Mouse (Mus musculus): Measurements from ENCODE around the gene Nprl3. TPM values are rescaled to one million over a fixed set of nuclear protein-coding genes. Genes with fewer than 3 reads are reported as not detected.

Gene Nprl3
- polyA plus RNA-seq, 1 experiment from 2014 or later: 43.9 TPM

- Histone ChIP-seq H3K36me3 (ENCODE audit: control insufficient read depth, insufficient read depth, low read length) (peaks cover under 1% of the 10 kb centered on the region; the same call in 1 of the 2 replicates), H3K27me3 (replicated peaks; ENCODE audit: control insufficient read depth, insufficient read depth, low read length) (no peaks in the 10 kb centered on the region; the same call in 1 of the 2 replicates), H3K4me3 (ENCODE audit: low read length) (no peak overlapping the region), H3K27ac (ENCODE audit: low read depth, low read length) (peak overlapping the region; percentile 83), H3K4me2 (ENCODE audit: low read length) (no peak overlapping the region), H3K9ac (ENCODE audit: low read depth, low read length) (no peak overlapping the region), H3K4me1 (ENCODE audit: control insufficient read depth, insufficient read depth, low read depth, low read length) (peaks cover 44% of the 10 kb centered on the region), H3K9me3 (ENCODE audit: control insufficient read depth, low read length) (no peaks in the 10 kb centered on the region)
- ATAC-seq: no peak
- 60% methylated on average over 7 of the region's 7 CpGs for WGBS
Measured at GRCm38 (mm10) chr11:32225222-32226104, 42.0 kb downstream of the Nprl3 start.

- H3K4me3 ChIP-seq (ENCODE audit: low read length): no peak overlapping the region
- no peaks in the 10 kb centered on the region; the same call in 1 of the 2 replicates for H3K27me3 ChIP-seq (replicated peaks; ENCODE audit: control insufficient read depth, insufficient read depth, low read length)
- H3K9ac ChIP-seq (ENCODE audit: low read depth, low read length): no peak overlapping the region
- peak overlapping the region; percentile 70 for H3K27ac ChIP-seq (ENCODE audit: low read depth, low read length)
- H3K9me3 ChIP-seq (ENCODE audit: control insufficient read depth, low read length): no peaks in the 10 kb centered on the region
- ATAC-seq: peak; percentile 22; the same call in 1 of the 2 replicates
- peaks cover 46% of the 10 kb centered on the region for H3K4me1 ChIP-seq (ENCODE audit: control insufficient read depth, insufficient read depth, low read depth, low read length)
- 16% methylated on average over 4 of the region's 4 CpGs for WGBS
- H3K4me2 ChIP-seq (ENCODE audit: low read length): no peak overlapping the region
- H3K36me3 ChIP-seq (ENCODE audit: control insufficient read depth, insufficient read depth, low read length): no peaks in the 10 kb centered on the region
Measured at GRCm38 (mm10) chr11:32224468-32225139, 42.9 kb downstream of the Nprl3 start.

DNA sequence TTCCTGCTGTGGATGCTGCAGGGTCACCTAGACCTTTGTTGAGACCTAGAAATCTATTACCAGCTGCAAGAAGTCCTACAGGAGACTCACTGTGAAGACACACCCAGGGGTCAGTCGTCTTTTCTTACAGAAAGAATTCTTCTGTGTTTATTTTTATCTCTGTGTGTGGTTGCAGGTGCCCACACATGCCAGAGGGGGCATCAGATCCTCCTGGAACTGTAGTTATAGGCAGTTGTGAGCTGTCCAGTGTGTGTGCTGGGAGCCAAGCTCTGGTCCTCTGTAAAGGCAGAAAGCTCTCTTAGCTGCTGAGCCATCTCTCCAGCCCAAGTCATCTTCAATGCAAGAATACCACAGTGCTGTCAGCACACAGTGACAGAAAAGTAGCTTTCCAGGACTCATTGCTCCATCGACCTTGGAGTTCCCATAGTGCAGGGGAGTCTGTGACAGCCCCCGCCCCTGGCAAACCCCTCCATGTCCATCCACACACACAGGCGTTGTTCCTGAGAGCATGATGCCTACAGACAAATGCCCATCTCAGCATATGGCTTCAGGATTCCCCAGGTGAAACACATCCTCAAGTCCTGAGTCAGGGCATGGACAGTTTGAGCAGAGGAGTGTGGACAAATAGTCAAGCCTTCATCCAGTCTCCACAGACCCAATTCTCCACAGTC lies 44.1 kb downstream of the Nprl3 start:
- H3K4me2 ChIP-seq (ENCODE audit: low read length): no peak overlapping the region; the same call in 1 of the 2 replicates
- no peaks in the 10 kb centered on the region; the same call in 1 of the 2 replicates for H3K27me3 ChIP-seq (replicated peaks; ENCODE audit: control insufficient read depth, insufficient read depth, low read length)
- no peaks in the 10 kb centered on the region for H3K9me3 ChIP-seq (ENCODE audit: control insufficient read depth, low read length)
- H3K4me1 ChIP-seq (ENCODE audit: control insufficient read depth, insufficient read depth, low read depth, low read length): peaks cover 49% of the 10 kb centered on the region
- no peaks in the 10 kb centered on the region for H3K36me3 ChIP-seq (ENCODE audit: control insufficient read depth, insufficient read depth, low read length)
- 75% methylated on average over 4 of the region's 4 CpGs for WGBS
- ATAC-seq: no peak
- no peak overlapping the region for H3K27ac ChIP-seq (ENCODE audit: low read depth, low read length)
- H3K4me3 ChIP-seq (ENCODE audit: low read length): no peak overlapping the region
- H3K9ac ChIP-seq (ENCODE audit: low read depth, low read length): no peak overlapping the region

DNA sequence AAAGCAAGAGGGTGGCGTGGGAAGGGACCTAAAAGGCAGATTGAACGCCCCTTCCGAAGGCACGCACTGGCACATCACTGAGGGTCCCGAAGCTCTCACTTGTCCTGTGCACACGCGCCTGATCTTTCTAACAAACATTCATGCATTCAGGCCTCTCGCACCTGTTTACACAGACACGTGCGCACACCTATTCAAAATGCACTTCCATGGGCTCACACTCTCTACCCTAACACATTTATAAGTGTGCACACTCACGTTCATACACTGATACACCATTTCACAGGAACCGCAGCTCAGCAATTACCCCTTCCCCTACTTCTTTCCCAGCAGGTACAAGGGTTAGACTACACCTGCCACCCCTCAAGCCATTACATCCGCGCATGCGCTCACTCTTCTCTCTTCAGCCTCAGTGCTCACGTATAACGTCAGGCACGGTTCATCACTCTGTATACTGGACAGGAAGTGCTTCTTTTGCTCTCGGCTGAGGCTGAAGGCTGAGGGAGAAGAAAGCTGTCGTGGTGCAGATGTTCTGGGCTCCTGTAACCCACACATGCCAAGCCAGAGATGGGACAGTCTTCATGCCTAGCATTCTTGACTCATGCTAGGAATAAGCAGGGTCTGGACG lies 44.8 kb downstream of the Nprl3 start:
- Histone ChIP-seq H3K4me1 (ENCODE audit: control insufficient read depth, insufficient read depth, low read depth, low read length) (peaks cover 44% of the 10 kb centered on the region), H3K9me3 (ENCODE audit: control insufficient read depth, low read length) (no peaks in the 10 kb centered on the region), H3K9ac (ENCODE audit: low read depth, low read length) (peak overlapping the region; percentile 79), H3K4me3 (ENCODE audit: low read length) (peak overlapping the region; percentile 73), H3K4me2 (ENCODE audit: low read length) (peak overlapping the region; percentile 97), H3K36me3 (ENCODE audit: control insufficient read depth, insufficient read depth, low read length) (no peaks in the 10 kb centered on the region), H3K27ac (ENCODE audit: low read depth, low read length) (peak overlapping the region; percentile 54; the same call in 1 of the 2 replicates), H3K27me3 (replicated peaks; ENCODE audit: control insufficient read depth, insufficient read depth, low read length) (no peaks in the 10 kb centered on the region; the same call in 1 of the 2 replicates)
- ATAC-seq: no peak
- WGBS: 9% methylated on average over 21 of the region's 21 CpGs

GRCm38 (mm10) chr11:32221951-32222409 lies 45.5 kb downstream of the Nprl3 start, which contains the start of gene Rhbdf1:
TSS of gene Rhbdf1 (minus strand) at chr11:32222300.
- under 1% methylated on average over 47 of the region's 72 CpGs for WGBS
- no peaks in the 10 kb centered on the region for H3K36me3 ChIP-seq (ENCODE audit: control insufficient read depth, insufficient read depth, low read length)
- no peaks in the 10 kb centered on the region; the same call in 1 of the 2 replicates for H3K27me3 ChIP-seq (replicated peaks; ENCODE audit: control insufficient read depth, insufficient read depth, low read length)
- peak; percentile 28; the same call in 1 of the 2 replicates for ATAC-seq
- H3K9me3 ChIP-seq (ENCODE audit: control insufficient read depth, low read length): no peaks in the 10 kb centered on the region
- peak within 1 kb of the TSS; percentile 97 for H3K4me2 ChIP-seq (ENCODE audit: low read length)
- peak within 1 kb of the TSS; percentile 54 for H3K27ac ChIP-seq (ENCODE audit: low read depth, low read length)
- peak within 1 kb of the TSS; percentile 79 for H3K9ac ChIP-seq (ENCODE audit: low read depth, low read length)
- H3K4me3 ChIP-seq (ENCODE audit: low read length): peak within 1 kb of the TSS; percentile 73
- H3K4me1 ChIP-seq (ENCODE audit: control insufficient read depth, insufficient read depth, low read depth, low read length): peaks cover 37% of the 10 kb centered on the region

DNA sequence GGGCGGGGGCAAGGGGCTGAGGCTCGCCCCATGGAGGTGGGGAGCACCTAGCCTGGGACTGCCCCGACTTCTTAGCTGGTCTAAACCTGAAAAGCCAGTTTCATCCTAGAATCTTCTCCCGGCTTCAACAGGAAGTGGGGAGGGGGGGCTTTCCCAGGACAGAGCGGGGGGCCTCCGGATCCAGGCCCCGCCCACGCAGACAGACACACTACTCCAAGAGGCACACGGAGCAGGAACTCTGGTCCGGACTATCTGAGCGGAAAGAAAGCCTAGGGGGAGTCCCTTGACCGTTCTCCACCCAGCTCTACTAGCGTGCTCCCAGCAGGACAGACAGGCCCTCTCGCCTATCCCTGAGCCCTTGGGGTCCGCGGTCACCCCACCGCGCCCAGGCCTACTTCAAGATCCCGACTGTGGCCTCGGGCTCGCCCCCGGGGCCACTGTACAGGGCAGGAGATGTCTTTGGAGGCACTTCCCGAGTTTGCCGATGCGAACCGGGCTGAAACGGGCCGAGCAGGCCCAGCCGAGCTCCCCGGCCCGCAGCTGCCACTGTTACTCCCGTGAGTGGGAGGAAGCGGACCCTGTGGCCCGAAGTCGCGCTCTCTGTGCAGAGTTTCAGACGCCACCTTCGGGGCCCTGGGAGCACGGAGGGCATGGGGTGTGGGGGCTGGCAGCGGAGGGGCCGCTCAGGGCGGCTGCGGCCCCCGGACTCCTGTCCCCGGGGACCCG lies 46.1 kb downstream of the Nprl3 start:
- peak; percentile 14; the same call in 1 of the 2 replicates for ATAC-seq
- peaks cover 33% of the 10 kb centered on the region for H3K4me1 ChIP-seq (ENCODE audit: control insufficient read depth, insufficient read depth, low read depth, low read length)
- WGBS: under 1% methylated on average over 42 of the region's 46 CpGs

DNA sequence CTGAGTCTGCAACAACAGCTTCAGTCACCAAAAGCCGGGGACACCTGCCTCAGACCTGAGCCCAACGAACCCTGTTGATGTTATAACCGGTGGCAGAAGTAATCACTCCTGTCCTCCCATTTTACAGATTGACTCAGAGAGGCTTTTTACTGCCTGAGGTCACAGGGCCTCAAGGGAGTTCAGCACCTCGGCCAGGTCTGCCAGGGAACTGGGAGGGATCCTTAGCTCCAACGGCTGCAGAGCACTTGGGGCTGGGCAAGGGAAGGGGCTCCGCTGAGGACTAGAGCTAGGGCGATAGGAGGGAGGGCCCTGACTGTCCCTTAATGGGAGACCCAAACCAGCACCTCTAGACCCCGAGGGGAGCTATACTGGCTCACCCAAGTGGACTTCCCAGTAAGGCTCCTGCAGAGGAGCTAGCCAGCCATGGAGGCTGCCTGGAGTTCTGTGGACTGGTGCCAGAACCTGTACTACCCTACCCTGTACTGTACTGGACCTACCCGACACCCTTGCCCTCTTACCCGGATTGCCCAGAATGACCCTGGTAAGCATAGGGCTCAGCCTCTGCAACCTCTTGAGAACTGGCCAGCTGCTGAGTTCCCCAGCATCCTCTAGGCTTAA lies 46.8 kb downstream of the Nprl3 start:
- no peaks in the 10 kb centered on the region for H3K9me3 ChIP-seq (ENCODE audit: control insufficient read depth, low read length)
- peak overlapping the region; percentile 97 for H3K4me2 ChIP-seq (ENCODE audit: low read length)
- 40% methylated on average over 10 of the region's 10 CpGs for WGBS
- H3K9ac ChIP-seq (ENCODE audit: low read depth, low read length): peak overlapping the region; percentile 79; the same call in 1 of the 2 replicates
- H3K36me3 ChIP-seq (ENCODE audit: control insufficient read depth, insufficient read depth, low read length): no peaks in the 10 kb centered on the region
- no peaks in the 10 kb centered on the region; the same call in 1 of the 2 replicates for H3K27me3 ChIP-seq (replicated peaks; ENCODE audit: control insufficient read depth, insufficient read depth, low read length)
- H3K27ac ChIP-seq (ENCODE audit: low read depth, low read length): peak overlapping the region; percentile 54; the same call in 1 of the 2 replicates
- ATAC-seq: 0 out of 2 replicates have a peak, but pooled peaks have one; percentile 0
- peak overlapping the region; percentile 73 for H3K4me3 ChIP-seq (ENCODE audit: low read length)
- H3K4me1 ChIP-seq (ENCODE audit: control insufficient read depth, insufficient read depth, low read depth, low read length): peaks cover 30% of the 10 kb centered on the region

More for the DNA sequence above, 46.1 kb downstream of the Nprl3 start:
- Histone ChIP-seq H3K27ac (ENCODE audit: low read depth, low read length) (peak overlapping the region; percentile 54), H3K27me3 (replicated peaks; ENCODE audit: control insufficient read depth, insufficient read depth, low read length) (no peaks in the 10 kb centered on the region; the same call in 1 of the 2 replicates), H3K4me3 (ENCODE audit: low read length) (peak overlapping the region; percentile 73), H3K36me3 (ENCODE audit: control insufficient read depth, insufficient read depth, low read length) (no peaks in the 10 kb centered on the region), H3K4me2 (ENCODE audit: low read length) (peak overlapping the region; percentile 97), H3K9me3 (ENCODE audit: control insufficient read depth, low read length) (no peaks in the 10 kb centered on the region), H3K9ac (ENCODE audit: low read depth, low read length) (peak overlapping the region; percentile 79)
